Comparison of ENCODE assay signal across 27 mouse cellular contexts in the genomic region with DNA sequence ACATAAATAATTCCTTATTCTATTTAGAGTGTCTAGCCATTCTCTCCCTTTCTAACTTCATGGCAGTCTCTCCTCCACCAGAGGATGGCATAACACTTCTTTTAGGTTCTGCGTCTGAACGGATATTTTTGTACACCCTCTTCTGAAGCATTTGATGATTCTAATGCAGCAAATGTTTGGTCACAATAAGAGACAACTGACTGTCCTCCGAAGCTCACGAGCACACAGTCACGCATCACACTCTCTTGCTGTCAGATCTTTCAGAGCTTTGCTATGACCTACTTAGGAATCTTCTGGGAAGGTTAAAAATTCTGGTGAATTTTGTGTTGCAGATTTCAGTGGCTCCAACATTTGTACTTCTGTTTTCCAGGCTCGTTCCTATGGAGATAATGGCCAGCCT.
A peak's percentile ranks its signal among the peaks of the same experiment; 100 is the strongest.
DNase-seq lines count a peak whose midpoint lies in the region; ATAC-seq and TF ChIP-seq lines count a peak whose summit lies in the region.
"Had no signal": no experiment of that assay in that cellular context is flagged by ENCODE, and none has a peak within 500 bp of the region (broad histone marks: within the 10 kb centered on the region; RNA-seq: fewer than 3 reads in every experiment).

No protein-coding gene starts in this region.

- H3K36me3 ChIP-seq in hindbrain, embryonic 14.5 days (replicated peaks; ENCODE audit: control insufficient read depth, insufficient read depth), result no peaks in the 10 kb centered on the region
- H3K36me3 ChIP-seq in hindbrain, embryonic 16.5 days (ENCODE audit: control insufficient read depth, insufficient read depth, low read length), result no peaks in the 10 kb centered on the region
- no peaks in the 10 kb centered on the region for H3K36me3 ChIP-seq in lung, postnatal 0 days (ENCODE audit: insufficient read depth, low read length)
- H3K36me3 ChIP-seq: hindbrain, embryonic 15.5 days; intestine, embryonic 15.5 days; liver, embryonic 12.5 days; midbrain, embryonic 15.5 days; neural tube, embryonic 12.5 days had no signal

- TF ChIP-seq CTCF in lung, postnatal 0 days (IDR thresholded peaks at IDR 0.05), result 0 out of 2 replicates have a peak, but pooled peaks have one; percentile 9
- TF ChIP-seq CTCF in cortical plate, adult 2 months (IDR thresholded peaks at IDR 0.05; ENCODE audit: extremely low read depth, insufficient read depth, low read length), result no peak

- no peak for TF ChIP-seq POLR2A in cortical plate, adult 2 months (IDR thresholded peaks at IDR 0.05; ENCODE audit: extremely low read depth, insufficient read depth, low read length)

- ATAC-seq in hindbrain, embryonic 14.5 days (ENCODE audit: low FRiP score), result no peak
- ATAC-seq in hindbrain, embryonic 16.5 days, result no peak
- no peak for ATAC-seq in lung, postnatal 0 days
- ATAC-seq: activated CD4-positive, CD25-positive, alpha-beta regulatory T cell, adult 4 months; intestine, embryonic 15.5 days; liver, embryonic 12.5 days; liver, postnatal 0 days had no signal

- H3K4me2 ChIP-seq in hindbrain, embryonic 14.5 days (replicated peaks), result no peak overlapping the region
- no peak overlapping the region for H3K4me2 ChIP-seq in hindbrain, embryonic 16.5 days (ENCODE audit: low read length)
- no peak overlapping the region for H3K4me2 ChIP-seq in lung, postnatal 0 days (replicated peaks; ENCODE audit: low read depth, low read length)
- H3K4me2 ChIP-seq: heart, embryonic 11.5 days; hindbrain, embryonic 15.5 days; intestine, embryonic 15.5 days; liver, embryonic 12.5 days; midbrain, embryonic 15.5 days; neural tube, embryonic 12.5 days had no signal

- no peak for DNase-seq in hindbrain, embryonic 14.5 days (ENCODE audit: low spot score)
- no peak for DNase-seq in lung, postnatal 0 days (ENCODE audit: low spot score)
- no peak for DNase-seq in lung, postnatal 25 days (ENCODE audit: low spot score)
- DNase-seq in brain, adult 2 months (ENCODE audit: low read depth, low spot score), result peak; percentile 81
- DNase-seq in gastrocnemius, adult 8-10 months (ENCODE audit: low spot score in 2 of 2), result no peak
- DNase-seq: B cell, adult 2 months; cerebellum, adult 8-10 months; cerebellum, postnatal 25 days; gastrocnemius, postnatal 25 days; heart, adult 18-20 months; heart, postnatal 4 days; kidney, adult 2 months; kidney, postnatal 36 days; liver, postnatal 0 days; right cerebral cortex, postnatal 25 days; thymus, postnatal 4 days had no signal

- H3K4me1 ChIP-seq in hindbrain, embryonic 14.5 days (replicated peaks; ENCODE audit: control insufficient read depth, insufficient read depth, low read length), result peaks cover 5% of the 10 kb centered on the region
- H3K4me1 ChIP-seq in hindbrain, embryonic 16.5 days (ENCODE audit: control insufficient read depth, insufficient read depth, low read depth, low read length), result no peaks in the 10 kb centered on the region; the same call in none of the 2 replicates
- H3K4me1 ChIP-seq in lung, postnatal 0 days (ENCODE audit: insufficient read depth, low read depth, low read length), result no peaks in the 10 kb centered on the region
- peaks cover 14% of the 10 kb centered on the region for H3K4me1 ChIP-seq in cortical plate, adult 2 months (ENCODE audit: control insufficient read depth, insufficient read depth, low read length)
- H3K4me1 ChIP-seq: intestine, embryonic 15.5 days; liver, embryonic 12.5 days; neural tube, embryonic 12.5 days had no signal

- no peak overlapping the region for H3K4me3 ChIP-seq in hindbrain, embryonic 14.5 days (replicated peaks; ENCODE audit: low read length)
- no peak overlapping the region for H3K4me3 ChIP-seq in hindbrain, embryonic 16.5 days (ENCODE audit: low read length)
- no peak overlapping the region for H3K4me3 ChIP-seq in lung, postnatal 0 days (ENCODE audit: low read depth, low read length)
- no peak overlapping the region for H3K4me3 ChIP-seq in cortical plate, adult 2 months (ENCODE audit: insufficient read depth, low read length)
- H3K4me3 ChIP-seq: hindbrain, embryonic 15.5 days; intestine, embryonic 15.5 days; liver, embryonic 12.5 days; midbrain, embryonic 15.5 days; myocyte; neural tube, embryonic 12.5 days had no signal

- no peak overlapping the region for H3K9ac ChIP-seq in hindbrain, embryonic 14.5 days
- H3K9ac ChIP-seq in hindbrain, embryonic 16.5 days (ENCODE audit: low read depth, low read length), result no peak overlapping the region
- H3K9ac ChIP-seq in lung, postnatal 0 days (replicated peaks; ENCODE audit: low read depth), result no peak overlapping the region
- H3K9ac ChIP-seq: hindbrain, embryonic 15.5 days; intestine, embryonic 15.5 days; liver, embryonic 12.5 days; liver, postnatal 0 days; midbrain, embryonic 15.5 days; neural tube, embryonic 12.5 days had no signal

- no peak for TF ChIP-seq EP300 in lung, postnatal 0 days (IDR thresholded peaks at IDR 0.05)

- peak overlapping the region; percentile 11; the same call in 1 of the 2 replicates for H3K27ac ChIP-seq in hindbrain, embryonic 14.5 days
- no peak overlapping the region for H3K27ac ChIP-seq in hindbrain, embryonic 16.5 days (ENCODE audit: low read depth, low read length)
- H3K27ac ChIP-seq in lung, postnatal 0 days (ENCODE audit: low read length), result no peak overlapping the region
- H3K27ac ChIP-seq in cortical plate, adult 2 months (ENCODE audit: insufficient read depth, low read length), result peak overlapping the region; percentile 96
- H3K27ac ChIP-seq: hindbrain, embryonic 15.5 days; intestine, embryonic 15.5 days; liver, embryonic 12.5 days; macrophage; midbrain, embryonic 15.5 days; neural tube, embryonic 12.5 days had no signal

- H3K27me3 ChIP-seq in hindbrain, embryonic 14.5 days (ENCODE audit: control insufficient read depth, insufficient read depth, low read length), result no peaks in the 10 kb centered on the region
- H3K27me3 ChIP-seq in hindbrain, embryonic 16.5 days (replicated peaks; ENCODE audit: control insufficient read depth, insufficient read depth, low read length), result no peaks in the 10 kb centered on the region
- H3K27me3 ChIP-seq in lung, postnatal 0 days (replicated peaks; ENCODE audit: insufficient read depth, low read length), result no peaks in the 10 kb centered on the region
- H3K27me3 ChIP-seq: hindbrain, embryonic 15.5 days; intestine, embryonic 15.5 days; liver, embryonic 12.5 days; midbrain, embryonic 15.5 days; neural tube, embryonic 12.5 days had no signal

- 82% methylated on average over 6 of the region's 6 CpGs for WGBS in hindbrain, embryonic 14.5 days
- WGBS in hindbrain, embryonic 16.5 days, result 82% methylated on average over 6 of the region's 6 CpGs
- WGBS in lung, postnatal 0 days, result 82% methylated on average over 6 of the region's 6 CpGs

- H3K9me3 ChIP-seq in hindbrain, embryonic 14.5 days (ENCODE audit: control insufficient read depth, low read length), result no peaks in the 10 kb centered on the region
- H3K9me3 ChIP-seq in hindbrain, embryonic 16.5 days (ENCODE audit: control insufficient read depth, low read length), result no peaks in the 10 kb centered on the region
- H3K9me3 ChIP-seq in lung, postnatal 0 days (ENCODE audit: low read length), result no peaks in the 10 kb centered on the region
- H3K9me3 ChIP-seq: hindbrain, embryonic 15.5 days; intestine, embryonic 15.5 days; liver, embryonic 12.5 days; midbrain, embryonic 15.5 days; neural tube, embryonic 12.5 days had no signal

Comparison
In these comparisons a context has a peak if more than half of its experiments do, and no peak if none do; other contexts are left out.
1. H3K27ac ChIP-seq: peak in hindbrain, embryonic 14.5 days (single experiment) and cortical plate, adult 2 months (single experiment); none in hindbrain, embryonic 16.5 days (single experiment) and lung, postnatal 0 days (single experiment).